In the genomic region with DNA sequence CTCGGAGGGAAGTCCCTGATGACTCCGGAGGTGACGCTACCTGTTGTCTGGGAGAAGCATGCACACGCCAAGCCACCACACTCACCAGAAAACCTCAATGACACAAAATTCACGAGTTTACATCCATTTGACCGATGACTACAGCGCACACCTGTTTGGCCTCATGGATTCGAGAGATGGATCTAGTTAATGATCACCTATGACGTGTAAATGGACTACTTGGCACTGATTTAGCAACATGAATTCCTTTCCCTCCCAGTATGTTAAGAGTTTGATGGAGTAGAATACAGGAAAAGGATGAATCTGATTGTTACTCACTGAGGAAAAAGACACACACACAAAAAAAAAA, we compare ENCODE assay signal across 8 mouse cellular contexts.
DNase-seq lines count a peak whose midpoint lies in the region; ATAC-seq and TF ChIP-seq lines count a peak whose summit lies in the region.

No protein-coding gene starts in this region.

- no peak overlapping the region for H3ac ChIP-seq in myocyte (ENCODE audit: control insufficient read depth, insufficient read length)

- H3K36me3 ChIP-seq in kidney, embryonic 16.5 days (ENCODE audit: insufficient read depth, low read length) = no peaks in the 10 kb centered on the region
- H3K36me3 ChIP-seq in embryonic facial prominence, embryonic 11.5 days (replicated peaks; ENCODE audit: control insufficient read depth, insufficient read depth, low read depth, low read length) = no peaks in the 10 kb centered on the region
- no peaks in the 10 kb centered on the region for H3K36me3 ChIP-seq in myocyte (ENCODE audit: control insufficient read depth, insufficient read depth)

- 4% methylated on average over 9 of the region's 9 CpGs for whole genome bisulfite sequencing in kidney, embryonic 16.5 days
- WGBS in embryonic facial prominence, embryonic 11.5 days = 7% methylated on average over 9 of the region's 9 CpGs

- peak overlapping the region; percentile 72 for H3K4me2 ChIP-seq in kidney, embryonic 16.5 days (replicated peaks; ENCODE audit: low read depth, low read length)
- H3K4me2 ChIP-seq in embryonic facial prominence, embryonic 11.5 days (ENCODE audit: low read depth, low read length) = peak overlapping the region; percentile 67
- H3K4me2 ChIP-seq in myocyte (ENCODE audit: low read depth) = peak overlapping the region; percentile 88

- intact Hi-C loops in gastrocnemius, postnatal 36 days (cut with DNase I) = loop anchor here (5.0 kb wide), 1 partner anchor 206 kb away; no protein-coding TSS in a partner anchor

- H3K9me3 ChIP-seq in kidney, embryonic 16.5 days (ENCODE audit: low read length) = no peaks in the 10 kb centered on the region
- no peaks in the 10 kb centered on the region for H3K9me3 ChIP-seq in embryonic facial prominence, embryonic 11.5 days (replicated peaks; ENCODE audit: control insufficient read depth, low read length)

- H3K27me3 ChIP-seq in kidney, embryonic 16.5 days (ENCODE audit: insufficient read depth, low read length) = no peaks in the 10 kb centered on the region
- no peaks in the 10 kb centered on the region for H3K27me3 ChIP-seq in embryonic facial prominence, embryonic 11.5 days (ENCODE audit: control insufficient read depth, insufficient read depth, low read length)
- H3K27me3 ChIP-seq in myocyte (ENCODE audit: control insufficient read depth, insufficient read depth, insufficient read length) = no peaks in the 10 kb centered on the region

- TF ChIP-seq POLR2A in myocyte (IDR thresholded peaks at IDR 0.05; ENCODE audit: insufficient read length, low read depth) = no peak

- H3K4me3 ChIP-seq in kidney, embryonic 16.5 days (ENCODE audit: low read length) = peak overlapping the region; percentile 62
- peak overlapping the region; percentile 54 for H3K4me3 ChIP-seq in embryonic facial prominence, embryonic 11.5 days (ENCODE audit: low read depth, low read length)
- peak overlapping the region; percentile 67 for H3K4me3 ChIP-seq in myocyte

- no peak for DNase-seq in kidney, postnatal 25 days
- no peak for DNase-seq in embryonic facial prominence, embryonic 11.5 days (ENCODE audit: low spot score)
- peak; percentile 20 for DNase-seq in hindlimb bud, embryonic 11.5 days (ENCODE audit: extremely low spot score, low read depth, low spot score)
- no peak for DNase-seq in gastrocnemius, postnatal 36 days
- no peak for DNase-seq in Muller cell, postnatal 12 days (ENCODE audit: inconsistent ontology term)
- DNase-seq in right cerebral cortex, postnatal 4 days = no peak

- H3K9ac ChIP-seq in kidney, embryonic 16.5 days (replicated peaks; ENCODE audit: low read length) = peak overlapping the region; percentile 86
- peak overlapping the region; percentile 32; the same call in 1 of the 2 replicates for H3K9ac ChIP-seq in embryonic facial prominence, embryonic 11.5 days (replicated peaks; ENCODE audit: low read length)

- ATAC-seq in kidney, embryonic 16.5 days (ENCODE audit: low FRiP score, low TSS enrichment) = no peak
- ATAC-seq in embryonic facial prominence, embryonic 11.5 days (replicated peaks; ENCODE audit: insufficient number of reproducible peaks, low FRiP score, low TSS enrichment, low read depth) = no peak

- peaks cover 44% of the 10 kb centered on the region for H3K79me2 ChIP-seq in myocyte (ENCODE audit: control insufficient read depth, insufficient read depth)

- H3K4me1 ChIP-seq in kidney, embryonic 16.5 days (ENCODE audit: insufficient read depth, low read length) = peaks cover 4% of the 10 kb centered on the region; the same call in 1 of the 2 replicates
- H3K4me1 ChIP-seq in embryonic facial prominence, embryonic 11.5 days (ENCODE audit: control insufficient read depth, insufficient read depth, low read length) = no peaks in the 10 kb centered on the region

- H3K27ac ChIP-seq in kidney, embryonic 16.5 days (ENCODE audit: low read length) = peak overlapping the region; percentile 93
- no peak overlapping the region for H3K27ac ChIP-seq in embryonic facial prominence, embryonic 11.5 days (replicated peaks; ENCODE audit: low read depth, low read length)

TF ChIP-seq in myocyte, 11 proteins besides CTCF, POLR2A, EP300 and RAD21:
- TF ChIP-seq MYOD1 (IDR thresholded peaks at IDR 0.05; ENCODE audit: control insufficient read depth in 1 of 3, insufficient read length in 2 of 3, low read depth in 2 of 3) = peak in 1 of 3 experiments; percentile 7
- peak in 1 of 3 experiments; percentile 0 for TF ChIP-seq MYOG (IDR thresholded peaks at IDR 0.05; ENCODE audit: control insufficient read depth in 1 of 3, insufficient read depth in 1 of 3, insufficient read length in 2 of 3, low read depth in 2 of 3)
- TF ChIP-seq MAX (IDR thresholded peaks at IDR 0.05; ENCODE audit: low read depth) = no peak
- TF ChIP-seq CEBPB (IDR thresholded peaks at IDR 0.05; ENCODE audit: insufficient read depth, poor library complexity, severe bottlenecking) = no peak
